Mouse (Mus musculus): ENCODE data around the gene Col4a6.

DNA sequence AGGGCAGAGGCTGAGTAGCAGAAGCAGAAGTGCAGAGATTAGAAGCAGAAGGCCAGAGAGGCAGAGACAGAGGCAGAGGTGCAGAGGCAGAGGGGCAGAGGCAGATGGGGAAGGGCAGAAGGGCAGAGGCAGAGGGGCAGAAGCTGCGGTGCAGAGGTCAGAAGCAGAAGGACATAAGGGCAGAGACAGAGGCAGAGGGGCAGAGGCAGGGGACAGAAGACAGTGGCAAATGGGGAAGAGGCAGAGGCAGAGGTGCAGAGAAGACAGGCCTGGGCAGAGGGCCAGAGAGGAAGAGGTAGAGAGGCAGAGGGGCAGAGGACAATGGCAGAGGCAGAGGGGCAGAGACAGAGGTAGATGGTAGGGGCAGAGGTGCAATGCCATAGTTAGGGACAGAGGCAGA, 324.2 kb downstream of the Col4a6 start:
- TF ChIP-seq POLR2A (IDR thresholded peaks at IDR 0.05; ENCODE audit: borderline replicate concordance, control insufficient read depth, low read depth, low read length) (no peak), CTCF (IDR thresholded peaks at IDR 0.05; ENCODE audit: control insufficient read depth, insufficient read depth, low read length) (no peak)

Data from bone marrow, adult 2 months (tissue).